ENCODE assay signal across 30 mouse cellular contexts in genomic region chr4:62651179-62651760, GRCm38 (mm10).
DNase-seq lines count a peak whose midpoint lies in the region; ATAC-seq and TF ChIP-seq lines count a peak whose summit lies in the region.
"Had no signal": no experiment of that assay in that cellular context is flagged by ENCODE, and none has a peak within 500 bp of the region (broad histone marks: within the 10 kb centered on the region; RNA-seq: fewer than 3 reads in every experiment).

No protein-coding gene starts in this region.

- WGBS in forebrain, embryonic 10.5 days, result 60% methylated on average over 7 of the region's 7 CpGs
- WGBS in forebrain, embryonic 13.5 days, result 68% methylated on average over 7 of the region's 7 CpGs
- WGBS in intestine, embryonic 15.5 days, result 41% methylated on average over 7 of the region's 7 CpGs
- WGBS in intestine, postnatal 0 days, result 50% methylated on average over 7 of the region's 7 CpGs
- 70% methylated on average over 7 of the region's 7 CpGs for WGBS in midbrain, embryonic 10.5 days
- WGBS in midbrain, embryonic 15.5 days, result 69% methylated on average over 7 of the region's 7 CpGs

- ATAC-seq in forebrain, embryonic 13.5 days, result no peak
- peak; percentile 55 for ATAC-seq in intestine, embryonic 15.5 days
- ATAC-seq in intestine, postnatal 0 days, result no peak
- ATAC-seq in midbrain, embryonic 15.5 days (replicated peaks), result no peak
- ATAC-seq: forebrain, postnatal 0 days; hindbrain, postnatal 0 days; midbrain, embryonic 13.5 days; Patski had no signal

- H3K4me1 ChIP-seq in forebrain, embryonic 10.5 days, result peaks cover 12% of the 10 kb centered on the region; the same call in 1 of the 2 replicates
- no peaks in the 10 kb centered on the region for H3K4me1 ChIP-seq in forebrain, embryonic 13.5 days
- H3K4me1 ChIP-seq in intestine, embryonic 15.5 days (replicated peaks), result peaks cover 10% of the 10 kb centered on the region
- no peaks in the 10 kb centered on the region for H3K4me1 ChIP-seq in intestine, postnatal 0 days (replicated peaks; ENCODE audit: control insufficient read depth, insufficient read depth, low read length)
- H3K4me1 ChIP-seq in midbrain, embryonic 10.5 days, result peaks cover 15% of the 10 kb centered on the region; the same call in 1 of the 2 replicates
- no peaks in the 10 kb centered on the region for H3K4me1 ChIP-seq in midbrain, embryonic 15.5 days
- H3K4me1 ChIP-seq: hindbrain, embryonic 12.5 days; liver, embryonic 15.5 days; megakaryocyte, embryonic 14.5 days; midbrain, embryonic 13.5 days had no signal

- H3K4me2 ChIP-seq in forebrain, embryonic 13.5 days, result no peak overlapping the region
- no peak overlapping the region for H3K4me2 ChIP-seq in intestine, embryonic 15.5 days (replicated peaks)
- no peak overlapping the region for H3K4me2 ChIP-seq in intestine, postnatal 0 days (replicated peaks; ENCODE audit: low read depth)
- H3K4me2 ChIP-seq in midbrain, embryonic 15.5 days, result no peak overlapping the region
- H3K4me2 ChIP-seq: embryonic facial prominence, embryonic 13.5 days; hindbrain, embryonic 12.5 days; limb, embryonic 12.5 days; liver, embryonic 15.5 days; midbrain, embryonic 13.5 days; neural tube, embryonic 15.5 days had no signal

- peaks cover 43% of the 10 kb centered on the region for H3K36me3 ChIP-seq in forebrain, embryonic 10.5 days (replicated peaks)
- H3K36me3 ChIP-seq in forebrain, embryonic 13.5 days (ENCODE audit: poor library complexity, severe bottlenecking), result peaks cover 48% of the 10 kb centered on the region
- H3K36me3 ChIP-seq in intestine, embryonic 15.5 days, result no peaks in the 10 kb centered on the region
- peaks cover 25% of the 10 kb centered on the region for H3K36me3 ChIP-seq in intestine, postnatal 0 days (ENCODE audit: control insufficient read depth, insufficient read depth)
- peaks cover 9% of the 10 kb centered on the region; the same call in 1 of the 2 replicates for H3K36me3 ChIP-seq in midbrain, embryonic 10.5 days
- no peaks in the 10 kb centered on the region for H3K36me3 ChIP-seq in midbrain, embryonic 15.5 days (replicated peaks)
- H3K36me3 ChIP-seq: embryonic facial prominence, embryonic 13.5 days; limb, embryonic 12.5 days; liver, embryonic 15.5 days; midbrain, embryonic 13.5 days; neural tube, embryonic 15.5 days had no signal

- no peak overlapping the region for H3K9ac ChIP-seq in forebrain, embryonic 13.5 days
- H3K9ac ChIP-seq in intestine, embryonic 15.5 days, result no peak overlapping the region
- no peak overlapping the region for H3K9ac ChIP-seq in intestine, postnatal 0 days (ENCODE audit: low read depth, low read length)
- H3K9ac ChIP-seq in midbrain, embryonic 15.5 days, result no peak overlapping the region
- H3K9ac ChIP-seq: embryonic facial prominence, embryonic 13.5 days; forebrain, postnatal 0 days; hindbrain, embryonic 12.5 days; limb, embryonic 12.5 days; liver, embryonic 15.5 days; midbrain, embryonic 13.5 days; neural tube, embryonic 15.5 days had no signal

- no peak for DNase-seq in forebrain, embryonic 10.5 days (ENCODE audit: extremely low spot score, low spot score)
- DNase-seq in midbrain, embryonic 10.5 days (ENCODE audit: low spot score), result no peak
- DNase-seq in right cerebral cortex, postnatal 25 days, result no peak
- DNase-seq: adrenal gland, postnatal 10 days; cerebellum, adult 11 months; cerebellum, adult 9-10 months; forebrain, postnatal 0 days; gastrocnemius, postnatal 10 days; heart, postnatal 36 days; kidney, adult 2 months; kidney, postnatal 4 days; lung, postnatal 4 days; retina, postnatal 1 day; right cerebral cortex, postnatal 14 days; thymus, adult 2 months; thymus, postnatal 36 days had no signal

- TF ChIP-seq CTCF in intestine, postnatal 0 days (IDR thresholded peaks at IDR 0.05; ENCODE audit: low read depth), result no peak

- no peak overlapping the region for H3K4me3 ChIP-seq in forebrain, embryonic 10.5 days
- H3K4me3 ChIP-seq in forebrain, embryonic 13.5 days, result no peak overlapping the region
- no peak overlapping the region for H3K4me3 ChIP-seq in intestine, embryonic 15.5 days (replicated peaks)
- no peak overlapping the region for H3K4me3 ChIP-seq in intestine, postnatal 0 days (ENCODE audit: low read depth, low read length)
- no peak overlapping the region for H3K4me3 ChIP-seq in midbrain, embryonic 10.5 days
- H3K4me3 ChIP-seq in midbrain, embryonic 15.5 days, result no peak overlapping the region
- H3K4me3 ChIP-seq: embryonic facial prominence, embryonic 13.5 days; heart, embryonic 10.5 days; hindbrain, embryonic 12.5 days; limb, embryonic 12.5 days; liver, embryonic 15.5 days; megakaryocyte, embryonic 14.5 days; midbrain, embryonic 13.5 days; neural tube, embryonic 15.5 days had no signal

- H3K9me3 ChIP-seq in forebrain, embryonic 10.5 days, result no peaks in the 10 kb centered on the region
- H3K9me3 ChIP-seq in forebrain, embryonic 13.5 days (replicated peaks), result no peaks in the 10 kb centered on the region
- no peaks in the 10 kb centered on the region for H3K9me3 ChIP-seq in intestine, embryonic 15.5 days
- no peaks in the 10 kb centered on the region for H3K9me3 ChIP-seq in intestine, postnatal 0 days (ENCODE audit: control insufficient read depth)
- no peaks in the 10 kb centered on the region for H3K9me3 ChIP-seq in midbrain, embryonic 10.5 days (replicated peaks)
- no peaks in the 10 kb centered on the region for H3K9me3 ChIP-seq in midbrain, embryonic 15.5 days
- H3K9me3 ChIP-seq: embryonic facial prominence, embryonic 13.5 days; heart, embryonic 10.5 days; hindbrain, embryonic 12.5 days; limb, embryonic 12.5 days; liver, embryonic 15.5 days; megakaryocyte, embryonic 14.5 days; midbrain, embryonic 13.5 days; neural tube, embryonic 15.5 days had no signal

- 0 out of 2 replicates have a peak overlapping the region, but pooled peaks have one; percentile 20 for H3K27ac ChIP-seq in forebrain, embryonic 10.5 days
- H3K27ac ChIP-seq in forebrain, embryonic 13.5 days, result no peak overlapping the region
- no peak overlapping the region for H3K27ac ChIP-seq in intestine, embryonic 15.5 days
- no peak overlapping the region for H3K27ac ChIP-seq in intestine, postnatal 0 days (ENCODE audit: low read depth, low read length)
- H3K27ac ChIP-seq in midbrain, embryonic 10.5 days (replicated peaks), result peak overlapping the region; percentile 42; the same call in 1 of the 2 replicates
- no peak overlapping the region for H3K27ac ChIP-seq in midbrain, embryonic 15.5 days
- H3K27ac ChIP-seq: embryonic facial prominence, embryonic 13.5 days; heart, embryonic 10.5 days; hindbrain, embryonic 12.5 days; hindbrain, postnatal 0 days; limb, embryonic 12.5 days; liver, embryonic 15.5 days; midbrain, embryonic 13.5 days; neural tube, embryonic 15.5 days had no signal

- no peaks in the 10 kb centered on the region for H3K27me3 ChIP-seq in forebrain, embryonic 10.5 days (ENCODE audit: poor library complexity, severe bottlenecking)
- no peaks in the 10 kb centered on the region for H3K27me3 ChIP-seq in forebrain, embryonic 13.5 days
- no peaks in the 10 kb centered on the region for H3K27me3 ChIP-seq in intestine, embryonic 15.5 days (replicated peaks)
- no peaks in the 10 kb centered on the region for H3K27me3 ChIP-seq in intestine, postnatal 0 days (replicated peaks; ENCODE audit: control insufficient read depth, insufficient read depth, low read length)
- H3K27me3 ChIP-seq in midbrain, embryonic 10.5 days (ENCODE audit: low read depth, poor library complexity, severe bottlenecking), result no peaks in the 10 kb centered on the region
- no peaks in the 10 kb centered on the region for H3K27me3 ChIP-seq in midbrain, embryonic 15.5 days (replicated peaks)
- H3K27me3 ChIP-seq: embryonic facial prominence, embryonic 13.5 days; liver, embryonic 15.5 days; midbrain, embryonic 13.5 days; neural tube, embryonic 15.5 days; Patski had no signal

Comparison
In these comparisons a context has a peak if more than half of its experiments do, and no peak if none do; other contexts are left out.
1. H3K27ac ChIP-seq: peak in forebrain, embryonic 10.5 days (single experiment) and midbrain, embryonic 10.5 days (single experiment); none in forebrain, embryonic 13.5 days (single experiment), intestine, embryonic 15.5 days (single experiment), intestine, postnatal 0 days (single experiment) and midbrain, embryonic 15.5 days (single experiment).